Comparison of ENCODE assay signal across 18 mouse cellular contexts in genomic region chr5:21141626-21142025, GRCm38 (mm10). TPM values are rescaled to one million over a fixed set of nuclear protein-coding genes. Genes with fewer than 3 reads are reported as not detected.
DNase-seq lines count a peak whose midpoint lies in the region; ATAC-seq and TF ChIP-seq lines count a peak whose summit lies in the region.
"Had no signal": no experiment of that assay in that cellular context is flagged by ENCODE, and none has a peak within 500 bp of the region (broad histone marks: within the 10 kb centered on the region; RNA-seq: fewer than 3 reads in every experiment).

No protein-coding gene starts in this region.

- H3K4me1 ChIP-seq in heart, embryonic 15.5 days (replicated peaks), result peaks cover 24% of the 10 kb centered on the region
- H3K4me1 ChIP-seq in heart, embryonic 16.5 days (ENCODE audit: control insufficient read depth, insufficient read depth, low read length), result peaks cover 14% of the 10 kb centered on the region
- peaks cover 12% of the 10 kb centered on the region for H3K4me1 ChIP-seq in liver, embryonic 15.5 days (replicated peaks)
- H3K4me1 ChIP-seq: forebrain, embryonic 12.5 days; midbrain, embryonic 12.5 days; neural tube, embryonic 13.5 days had no signal

- no peak overlapping the region for H3K9ac ChIP-seq in heart, embryonic 15.5 days
- peak overlapping the region; percentile 20; the same call in 1 of the 2 replicates for H3K9ac ChIP-seq in heart, embryonic 16.5 days (ENCODE audit: low read length)
- H3K9ac ChIP-seq in liver, embryonic 15.5 days, result no peak overlapping the region
- H3K9ac ChIP-seq: forebrain, embryonic 12.5 days; midbrain, embryonic 12.5 days; neural tube, embryonic 13.5 days had no signal

- peak overlapping the region; percentile 68 for H3K27ac ChIP-seq in gastrocnemius, adult 2 months
- H3K27ac ChIP-seq in heart, embryonic 15.5 days, result peak overlapping the region; percentile 69
- peak overlapping the region; percentile 77 for H3K27ac ChIP-seq in heart, embryonic 16.5 days (ENCODE audit: low read length)
- H3K27ac ChIP-seq in liver, embryonic 15.5 days (replicated peaks), result no peak overlapping the region
- no peak overlapping the region for H3K27ac ChIP-seq in layer of hippocampus, adult 2 months
- H3K27ac ChIP-seq: embryonic facial prominence, embryonic 10.5 days; forebrain, embryonic 12.5 days; left cerebral cortex, adult 2 months; midbrain, embryonic 12.5 days; neural tube, embryonic 13.5 days had no signal

- no peak for DNase-seq in gastrocnemius, adult 2 months
- no peak for DNase-seq in gastrocnemius, postnatal 14 days
- no peak for DNase-seq in heart, adult 11 months
- DNase-seq in layer of hippocampus, adult 2 months (ENCODE audit: low spot score in 2 of 2), result no peak
- no peak for DNase-seq in kidney, adult 9 months
- DNase-seq: cerebellum, adult 9-10 months; gastrocnemius, postnatal 25 days; thymus, adult 18-20 months had no signal

- TF ChIP-seq CTCF in gastrocnemius, adult 2 months (IDR thresholded peaks at IDR 0.05), result no peak
- TF ChIP-seq CTCF in layer of hippocampus, adult 2 months (conservative IDR thresholded peaks at IDR 0.05), result no peak

- H3K27me3 ChIP-seq in heart, embryonic 15.5 days, result no peaks in the 10 kb centered on the region
- H3K27me3 ChIP-seq in heart, embryonic 16.5 days (ENCODE audit: control insufficient read depth, insufficient read depth, low read length), result no peaks in the 10 kb centered on the region
- H3K27me3 ChIP-seq in liver, embryonic 15.5 days, result no peaks in the 10 kb centered on the region
- H3K27me3 ChIP-seq: forebrain, embryonic 12.5 days; midbrain, embryonic 12.5 days; neural tube, embryonic 13.5 days; Patski had no signal

- WGBS in heart, embryonic 15.5 days, result 30% methylated on average over 5 of the region's 5 CpGs
- 29% methylated on average over 5 of the region's 5 CpGs for WGBS in heart, embryonic 16.5 days
- 33% methylated on average over 5 of the region's 5 CpGs for WGBS in liver, embryonic 15.5 days (ENCODE audit: insufficient replicate concordance)

- no peaks in the 10 kb centered on the region for H3K36me3 ChIP-seq in heart, embryonic 15.5 days
- no peaks in the 10 kb centered on the region for H3K36me3 ChIP-seq in heart, embryonic 16.5 days (ENCODE audit: control insufficient read depth, insufficient read depth)
- no peaks in the 10 kb centered on the region for H3K36me3 ChIP-seq in liver, embryonic 15.5 days (replicated peaks)
- H3K36me3 ChIP-seq: embryonic facial prominence, embryonic 10.5 days; forebrain, embryonic 12.5 days; midbrain, embryonic 12.5 days; neural tube, embryonic 13.5 days had no signal

- intact Hi-C loops in gastrocnemius, adult 2 months (cut with DNase I), result loop anchor here (10.0 kb wide), 1 partner anchor 63 kb away; no protein-coding TSS in a partner anchor
- intact Hi-C loops in gastrocnemius, postnatal 14 days (cut with DNase I; ENCODE audit: low total_unique reads), result no loop called here

- ATAC-seq in heart, embryonic 15.5 days (replicated peaks; ENCODE audit: insufficient number of reproducible peaks, insufficient read depth, low FRiP score, low read depth), result no peak
- ATAC-seq in heart, embryonic 16.5 days (replicated peaks; ENCODE audit: extremely low read depth, insufficient read depth, low FRiP score), result no peak
- ATAC-seq in liver, embryonic 15.5 days (ENCODE audit: insufficient read depth), result peak; percentile 65
- ATAC-seq: CD4-positive, CD25-positive, alpha-beta regulatory T cell, adult 4 months; Patski had no signal

- no peak overlapping the region for H3K4me3 ChIP-seq in gastrocnemius, adult 2 months
- no peak overlapping the region for H3K4me3 ChIP-seq in heart, embryonic 15.5 days
- H3K4me3 ChIP-seq in heart, embryonic 16.5 days (ENCODE audit: low read length), result no peak overlapping the region
- H3K4me3 ChIP-seq in liver, embryonic 15.5 days (replicated peaks), result no peak overlapping the region
- no peak overlapping the region for H3K4me3 ChIP-seq in layer of hippocampus, adult 2 months
- H3K4me3 ChIP-seq: embryonic facial prominence, embryonic 10.5 days; forebrain, embryonic 12.5 days; left cerebral cortex, adult 2 months; midbrain, embryonic 12.5 days; neural tube, embryonic 13.5 days had no signal

- 0 out of 2 replicates have a peak overlapping the region, but pooled peaks have one; percentile 1 for H3K4me2 ChIP-seq in heart, embryonic 15.5 days
- peak overlapping the region; percentile 36; the same call in 1 of the 2 replicates for H3K4me2 ChIP-seq in heart, embryonic 16.5 days (ENCODE audit: low read depth, low read length)
- H3K4me2 ChIP-seq in liver, embryonic 15.5 days, result no peak overlapping the region
- H3K4me2 ChIP-seq: forebrain, embryonic 12.5 days; midbrain, embryonic 12.5 days; neural tube, embryonic 13.5 days had no signal

- H3K9me3 ChIP-seq in heart, embryonic 15.5 days (replicated peaks), result no peaks in the 10 kb centered on the region
- H3K9me3 ChIP-seq in heart, embryonic 16.5 days (replicated peaks; ENCODE audit: control insufficient read depth, low read length), result no peaks in the 10 kb centered on the region
- no peaks in the 10 kb centered on the region for H3K9me3 ChIP-seq in liver, embryonic 15.5 days (replicated peaks)
- H3K9me3 ChIP-seq: embryonic facial prominence, embryonic 10.5 days; forebrain, embryonic 12.5 days; midbrain, embryonic 12.5 days; neural tube, embryonic 13.5 days had no signal

RNA-seq across cellular contexts. Expression of gene Gsap, which starts 44.4 kb away (rescaled TPM):
- 1 to 10 TPM in 1 of 2 experiments, under 1 TPM in 1; 0.94 to 1.1 TPM for total RNA-seq in gastrocnemius, adult 2 months (2021)
- total RNA-seq in gastrocnemius, postnatal 14 days (2021), result 1 to 10 TPM; 2.1 to 2.4 TPM
- polyA plus RNA-seq in heart, embryonic 15.5 days (2015; fragmentation: Nextera tagmentation; extraction: Ambion mirVana), result 1.8 and 2.5 TPM in 2 replicates
- polyA plus RNA-seq in heart, embryonic 16.5 days (2015; fragmentation: Nextera tagmentation; extraction: Ambion mirVana), result 2.3 and 2.5 TPM in 2 replicates
- polyA plus RNA-seq in liver, embryonic 15.5 days (2015; fragmentation: Nextera tagmentation; extraction: Ambion mirVana), result 1.9 and 2.2 TPM in 2 replicates
- total RNA-seq in layer of hippocampus, adult 2 months (2021), result 1 to 10 TPM; 7.3 to 9.0 TPM

Comparison
In these comparisons a context has a peak if more than half of its experiments do, and no peak if none do; other contexts are left out.
1. H3K27ac ChIP-seq: peak in gastrocnemius, adult 2 months (single experiment), heart, embryonic 15.5 days (single experiment) and heart, embryonic 16.5 days (single experiment); none in liver, embryonic 15.5 days (single experiment) and layer of hippocampus, adult 2 months (single experiment).